Mouse (Mus musculus) adrenal gland, postnatal 25 days (tissue): ENCODE data around the gene Dnmt3a. TPM values are rescaled to one million over a fixed set of nuclear protein-coding genes. Genes with fewer than 3 reads are reported as not detected.

Experiments
- DNase-seq: peaks from one replicate; pipeline ENCODE4 v3.0.0; 2021; ENCODE audit warnings: mixed read lengths
- total RNA-seq: library from RNA; stranded (reverse); gene quantifications from 2 replicates; pipeline ENCODE4 v1.2.3, GENCODE M21; 2021

Gene Dnmt3a
- total RNA-seq, 1 experiment from 2014 or later, result 86.0 TPM

DNA sequence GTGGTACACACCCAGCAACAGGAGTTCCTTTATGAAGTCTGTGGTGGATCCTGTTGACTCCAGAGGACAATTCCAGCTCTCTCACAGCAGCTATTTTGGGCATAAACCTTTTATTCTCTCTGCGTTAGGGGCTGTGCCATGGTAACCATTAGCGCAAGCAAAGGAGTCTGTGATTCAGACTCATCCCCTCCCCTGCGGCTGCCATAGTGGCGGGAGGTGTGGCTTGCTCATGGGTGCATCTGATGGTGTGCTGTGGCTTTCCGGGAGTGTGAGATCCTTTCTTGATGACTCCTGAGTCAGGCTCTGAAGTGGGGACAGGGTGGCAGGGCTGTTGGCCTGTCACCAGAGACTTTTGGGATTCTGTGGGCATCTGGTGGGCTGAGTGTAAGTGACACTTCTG, 17.6 kb downstream of the Dnmt3a start:
- DNase-seq, result no peak

GRCm38 (mm10) chr12:3824906-3825713, 19.3 kb downstream of the Dnmt3a start:
- no peak for DNase-seq

DNA sequence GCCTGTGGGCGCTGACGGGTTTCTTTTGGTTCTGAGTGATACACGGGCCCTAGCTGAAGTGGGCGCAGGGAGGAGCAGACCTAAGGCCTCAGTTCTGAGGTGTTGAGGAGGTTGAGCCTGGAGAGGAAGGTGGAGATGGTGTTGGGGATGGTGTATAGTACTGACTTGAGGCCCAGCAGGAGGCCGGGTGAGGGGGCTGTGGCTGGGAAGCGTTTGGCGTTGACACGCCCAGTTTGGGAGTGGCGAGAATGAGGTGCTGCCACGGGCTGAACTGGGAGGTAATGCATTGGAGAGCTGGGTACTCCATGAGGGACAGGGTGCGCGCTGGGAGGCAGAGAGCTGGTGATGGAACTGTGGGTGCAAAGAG, 19.9 kb downstream of the Dnmt3a start:
- no peak for DNase-seq

DNA sequence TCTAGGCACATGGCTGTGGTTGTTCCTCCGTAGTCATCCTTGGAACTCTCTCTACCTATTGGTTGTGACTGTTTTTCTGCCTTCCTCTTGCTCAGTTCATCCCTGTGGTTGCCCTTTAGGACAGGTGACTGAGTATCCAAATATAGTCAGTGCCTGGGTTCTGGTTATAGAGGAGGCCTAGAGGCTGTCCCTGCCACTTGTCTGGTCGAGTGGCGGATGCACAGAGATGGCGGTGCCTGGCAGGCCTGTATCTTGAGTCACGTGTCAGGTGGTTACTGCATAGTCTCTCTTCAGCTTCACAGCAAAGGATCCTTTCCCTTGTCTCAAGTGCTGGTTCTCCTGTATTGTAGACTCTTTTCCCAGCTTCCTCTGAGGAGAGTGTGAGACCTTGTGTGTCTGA, 22.0 kb downstream of the Dnmt3a start:
- no peak for DNase-seq

GRCm38 (mm10) chr12:3833059-3833760, 27.4 kb downstream of the Dnmt3a start:
- DNase-seq, result no peak

- DNase-seq, result peak; percentile 61
Observed at GRCm38 (mm10) chr12:3833851-3834273, 28.1 kb downstream of the Dnmt3a start.

GRCm38 (mm10) chr12:3834373-3835314, 28.8 kb downstream of the Dnmt3a start:
- peak; percentile 67 for DNase-seq

DNA sequence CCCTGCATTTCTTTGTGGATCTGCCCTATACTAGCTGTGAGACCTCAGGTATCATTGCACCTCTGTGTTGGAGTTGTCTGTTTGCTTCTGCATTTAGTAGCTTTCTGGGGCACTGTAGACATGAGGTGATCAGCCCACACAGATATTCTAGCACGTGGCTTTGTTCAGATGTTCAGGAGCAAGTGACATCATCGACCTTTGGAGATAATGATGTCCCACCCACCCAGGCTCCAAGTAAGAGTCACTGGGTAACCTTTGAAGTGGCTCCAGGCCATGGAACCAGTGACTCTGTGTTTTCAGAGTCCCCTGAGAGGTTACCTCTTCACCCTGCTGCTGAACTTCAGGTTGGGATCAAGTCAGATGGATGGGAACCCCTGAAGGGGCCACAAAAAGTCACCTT, 29.8 kb downstream of the Dnmt3a start:
- DNase-seq, result no peak

GRCm38 (mm10) chr12:3837081-3837832, 31.4 kb downstream of the Dnmt3a start:
- DNase-seq, result no peak

DNA sequence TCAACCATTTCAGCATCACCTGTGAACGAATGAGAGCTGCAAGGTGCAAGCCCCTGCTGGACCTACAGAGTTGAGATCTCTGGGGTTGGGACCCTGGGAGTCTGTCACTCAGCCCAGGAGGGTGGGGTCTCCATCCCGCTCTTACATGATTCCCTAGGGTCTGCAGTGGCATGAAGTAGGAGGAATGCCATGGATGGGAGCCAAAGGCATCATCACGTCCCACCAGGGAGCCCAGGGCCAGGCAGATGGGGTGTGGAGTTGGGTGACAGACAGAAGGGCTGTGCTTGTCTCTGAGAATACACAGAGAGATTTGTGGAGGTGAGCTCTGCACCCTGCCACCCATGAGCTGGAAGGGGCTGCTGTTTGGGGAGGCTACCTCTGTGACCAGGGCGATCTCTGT, 32.2 kb downstream of the Dnmt3a start:
- DNase-seq, result no peak

GRCm38 (mm10) chr12:3839662-3840061, 33.9 kb downstream of the Dnmt3a start:
- no peak for DNase-seq

DNA sequence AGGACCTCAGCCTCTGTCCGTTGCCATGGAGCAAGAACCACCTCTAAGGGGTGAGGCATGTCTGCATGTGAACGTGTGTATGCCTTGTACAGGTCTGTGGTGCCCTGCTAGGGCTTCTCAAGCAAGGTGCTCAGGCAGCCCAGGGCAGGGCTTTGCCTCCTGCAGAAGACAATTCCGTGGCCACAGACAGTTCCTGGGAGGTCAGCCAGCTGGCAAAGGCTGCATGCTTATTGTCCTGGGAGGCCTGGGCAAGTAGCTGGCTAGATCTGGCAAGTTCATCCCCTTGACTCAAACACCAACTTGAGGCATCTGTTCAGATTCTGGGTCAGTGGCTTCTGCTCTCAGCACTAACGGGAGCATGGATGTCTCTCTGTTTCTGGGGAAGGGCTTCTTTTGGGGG, 35.3 kb downstream of the Dnmt3a start:
- peak; percentile 64 for DNase-seq

DNA sequence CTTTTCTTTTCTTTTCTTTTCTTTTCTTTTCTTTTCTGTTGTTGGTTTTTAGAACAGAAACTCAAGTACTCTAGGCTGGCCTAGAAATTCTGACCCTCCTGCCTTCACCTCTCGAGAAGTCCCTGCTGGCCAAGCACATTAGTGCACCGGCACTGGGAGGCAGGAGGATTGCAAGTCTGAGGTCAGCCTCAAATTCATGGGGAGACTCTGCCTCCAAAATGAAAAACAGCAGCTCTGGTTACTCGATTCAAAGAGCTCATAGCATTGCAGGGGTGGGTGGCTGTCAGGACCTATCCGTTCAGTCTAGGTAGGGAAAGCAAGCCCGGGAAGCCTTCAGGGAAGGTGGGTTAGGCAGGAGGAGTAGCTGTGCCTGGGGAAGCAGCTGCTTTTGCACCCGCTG, 37.0 kb downstream of the Dnmt3a start:
- no peak for DNase-seq

DNA sequence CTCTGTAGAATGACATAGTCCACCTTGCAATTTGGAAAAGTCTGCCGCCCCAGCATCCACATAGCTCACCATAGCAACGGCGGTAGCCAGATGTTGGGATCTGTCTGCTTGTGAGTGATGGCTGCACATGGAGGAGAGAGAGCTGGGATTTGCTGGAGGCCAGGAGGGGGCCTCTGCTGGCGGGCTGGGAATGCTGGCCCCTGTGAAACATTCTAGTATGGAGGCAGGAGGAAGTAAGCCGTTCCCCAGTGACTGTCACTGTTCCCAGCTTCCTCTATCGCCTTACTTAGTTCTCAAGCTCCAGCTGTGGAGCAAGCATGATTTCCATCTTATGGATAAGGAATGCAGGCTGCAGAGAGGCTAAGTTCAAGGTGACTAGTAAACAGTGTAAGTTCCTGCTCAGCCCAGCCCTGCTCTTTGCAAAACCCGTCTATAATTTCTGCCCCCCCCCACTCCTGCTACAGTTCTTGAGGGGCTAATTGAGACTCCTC, 37.6 kb downstream of the Dnmt3a start:
- no peak for DNase-seq

DNA sequence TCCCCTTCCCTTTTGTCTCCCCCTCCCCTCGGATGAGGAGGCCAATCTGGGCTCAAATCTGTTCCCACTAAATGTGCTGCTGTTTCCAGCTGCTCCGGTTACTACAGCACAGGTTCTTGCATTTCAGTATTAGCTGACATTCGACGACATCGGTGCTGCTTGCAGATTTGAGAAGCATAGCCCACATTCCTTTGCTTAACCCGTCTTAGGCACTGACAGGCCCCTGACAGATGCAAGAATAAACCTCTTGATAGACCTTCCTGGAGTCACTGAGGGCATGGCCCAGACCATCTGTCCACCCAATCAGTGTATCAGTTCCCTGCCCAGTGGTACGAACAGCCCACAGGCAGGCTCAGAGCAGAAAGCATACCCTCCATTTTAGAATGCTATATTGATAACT, 38.1 kb downstream of the Dnmt3a start:
- no peak for DNase-seq

- DNase-seq, result no peak
Observed at GRCm38 (mm10) chr12:3844335-3844734, 38.5 kb downstream of the Dnmt3a start.

- DNase-seq, result no peak
Observed at GRCm38 (mm10) chr12:3849481-3849880, 43.7 kb downstream of the Dnmt3a start.

- DNase-seq, result no peak
Observed at GRCm38 (mm10) chr12:3850165-3850564, 44.4 kb downstream of the Dnmt3a start.

GRCm38 (mm10) chr12:3850731-3851130, 44.9 kb downstream of the Dnmt3a start:
- DNase-seq, result no peak

- no peak for DNase-seq
Observed at GRCm38 (mm10) chr12:3851179-3851578, 45.4 kb downstream of the Dnmt3a start.

GRCm38 (mm10) chr12:3852521-3852920, 46.7 kb downstream of the Dnmt3a start:
- no peak for DNase-seq

GRCm38 (mm10) chr12:3854419-3854818, 48.6 kb downstream of the Dnmt3a start:
- DNase-seq, result no peak
